Mouse (Mus musculus) intestine, postnatal 0 days (tissue): ENCODE data around the gene Prg3. TPM values are rescaled to one million over a fixed set of nuclear protein-coding genes. Genes with fewer than 3 reads are reported as not detected.
A peak's percentile ranks its signal among the peaks of the same experiment; 100 is the strongest.

Experiments used
- ATAC-seq: fragments of 200-750 bp; cut with Nextera tagmentation; 2 replicates; pipeline ENCODE4 v1.8.0; 2017; ENCODE audit warnings: mild to moderate bottlenecking, moderate TSS enrichment, moderate library complexity
- H3K27ac ChIP-seq: fragments of 300-500 bp; sonication (generic); 2 replicates; pipeline ENCODE4 v1.5.1; 2014; ENCODE audit warnings: mild to moderate bottlenecking, low read depth, low read length, moderate library complexity
- H3K27me3 ChIP-seq: fragments of 300-500 bp; sonication (generic); replicated peaks from 2 replicates; pipeline ENCODE4 v1.6.1; 2014; ENCODE audit warnings: low read length, mixed read lengths; ENCODE audit not compliant: control insufficient read depth, insufficient read depth
- H3K36me3 ChIP-seq: fragments of 300-500 bp; sonication (generic); 2 replicates; pipeline ENCODE4 v1.6.1; 2014; ENCODE audit warnings: mild to moderate bottlenecking, moderate library complexity; ENCODE audit not compliant: control insufficient read depth, insufficient read depth
- H3K4me1 ChIP-seq: fragments of 300-500 bp; sonication (generic); replicated peaks from 2 replicates; pipeline ENCODE4 v1.6.1; 2014; ENCODE audit warnings: antibody characterized with exemption, low read length, mixed read lengths; ENCODE audit not compliant: control insufficient read depth, insufficient read depth
- H3K4me2 ChIP-seq: fragments of 300-500 bp; sonication (generic); replicated peaks from 2 replicates; pipeline ENCODE4 v1.6.1; 2014; ENCODE audit warnings: low read depth, mild to moderate bottlenecking, moderate library complexity
- H3K4me3 ChIP-seq: fragments of 300-500 bp; sonication (generic); 2 replicates; pipeline ENCODE4 v1.5.1; 2014; ENCODE audit warnings: low read depth, low read length
- H3K9ac ChIP-seq: fragments of 300-500 bp; sonication (generic); 2 replicates; pipeline ENCODE4 v1.6.1; 2014; ENCODE audit warnings: mild to moderate bottlenecking, low read depth, low read length
- H3K9me3 ChIP-seq: fragments of 300-500 bp; sonication (generic); 2 replicates; pipeline ENCODE4 v1.6.1; 2016; ENCODE audit warnings: mixed run types; ENCODE audit not compliant: control insufficient read depth
- CTCF ChIP-seq: sonication (generic); IDR thresholded peaks from 2 replicates; pipeline ENCODE4 v1.5.1; 2016; ENCODE audit warnings: low read depth, mild to moderate bottlenecking, control low read depth, antibody characterized with exemption, moderate library complexity
- WGBS: fragments of 180-500 bp; shearing (Covaris S2); extraction: QIAGEN DNeasy Blood & Tissue Kit; methylation state at CpG from one replicate; pipeline ENCODE4 v1.1.7; 2014; 5-methylcytosine and 5-hydroxymethylcytosine counted together
- polyA plus RNA-seq: library from polyadenylated mRNA; unstranded; fragments of >200 nt; fragmentation: Nextera tagmentation; extraction: Ambion mirVana; gene quantifications from 2 replicates; pipeline ENCODE4 v1.2.1, GENCODE M21; 2015

Gene Prg3
- polyA plus RNA-seq, 1 experiment from 2014 or later: not detected

DNA sequence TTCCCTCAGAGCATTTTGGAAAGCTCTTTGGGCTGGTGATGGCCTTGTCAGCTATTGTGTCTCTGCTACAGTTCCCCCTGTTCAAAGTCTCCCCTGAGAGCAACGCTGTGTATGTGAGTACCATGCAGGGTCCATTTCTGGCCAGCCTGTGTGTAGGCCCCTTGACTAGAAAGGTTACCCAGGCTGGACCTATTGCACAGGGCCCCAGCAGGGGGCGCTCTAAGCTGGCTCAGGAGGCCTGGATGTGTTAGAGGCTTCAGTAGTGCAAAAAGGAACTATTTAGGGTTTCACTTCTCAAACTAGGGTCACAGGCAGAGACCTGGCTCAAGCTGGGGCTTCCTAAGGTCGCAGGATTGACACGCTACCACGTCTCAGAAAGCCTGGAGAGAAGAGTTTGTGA lies 31.7 kb upstream of the Prg3 start:
- Histone ChIP-seq H3K27me3 (no peaks in the 10 kb centered on the region), H3K27ac (no peak overlapping the region), H3K4me3 (no peak overlapping the region), H3K36me3 (peaks cover 37% of the 10 kb centered on the region), H3K4me1 (no peaks in the 10 kb centered on the region), H3K9me3 (no peaks in the 10 kb centered on the region), H3K4me2 (no peak overlapping the region), H3K9ac (no peak overlapping the region)
- TF ChIP-seq CTCF: peak; percentile 88
- peak; percentile 54; the same call in 1 of the 2 replicates for ATAC-seq
- 55% methylated on average over 5 of the region's 5 CpGs for WGBS

DNA sequence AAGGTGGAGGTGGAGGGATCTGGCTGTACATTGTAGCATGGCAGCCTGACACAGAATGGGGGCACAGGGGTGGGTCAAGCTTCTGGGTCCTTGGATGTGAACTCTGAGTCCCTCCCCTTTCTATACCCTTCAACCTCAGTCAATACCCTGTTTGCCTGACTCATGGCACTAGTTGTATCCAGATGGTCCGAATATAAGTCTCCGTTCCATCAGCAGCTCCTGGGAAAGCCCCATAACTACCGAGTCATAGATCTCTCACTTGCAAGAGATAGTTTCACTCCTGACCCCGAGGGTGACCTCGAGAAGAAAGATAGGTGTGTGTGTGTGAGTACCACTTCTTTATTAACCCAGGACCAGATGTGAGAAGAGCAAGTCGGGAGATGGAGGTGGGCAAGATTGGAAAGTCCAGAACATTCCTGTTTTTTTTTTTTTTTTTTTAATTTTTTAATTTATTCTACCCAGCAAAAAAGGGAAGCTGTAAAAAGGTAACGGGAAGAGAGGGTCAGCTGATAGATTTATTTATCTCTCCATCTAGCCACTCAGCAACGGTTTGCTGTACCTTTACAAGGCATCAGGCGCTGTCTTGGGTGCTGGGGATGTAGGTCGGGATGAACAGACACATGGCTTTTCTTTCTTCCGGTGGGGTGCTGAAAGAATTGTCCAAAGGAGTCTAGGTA lies 29.3 kb upstream of the Prg3 start:
- TF ChIP-seq CTCF: no peak
- H3K9me3 ChIP-seq: no peaks in the 10 kb centered on the region
- no peaks in the 10 kb centered on the region; the same call in 1 of the 2 replicates for H3K4me1 ChIP-seq
- H3K4me2 ChIP-seq: no peak overlapping the region
- ATAC-seq: no peak
- WGBS: 89% methylated on average over 11 of the region's 11 CpGs
- H3K27ac ChIP-seq: no peak overlapping the region
- H3K9ac ChIP-seq: no peak overlapping the region
- H3K4me3 ChIP-seq: no peak overlapping the region
- H3K27me3 ChIP-seq: no peaks in the 10 kb centered on the region
- H3K36me3 ChIP-seq: peaks cover 26% of the 10 kb centered on the region

DNA sequence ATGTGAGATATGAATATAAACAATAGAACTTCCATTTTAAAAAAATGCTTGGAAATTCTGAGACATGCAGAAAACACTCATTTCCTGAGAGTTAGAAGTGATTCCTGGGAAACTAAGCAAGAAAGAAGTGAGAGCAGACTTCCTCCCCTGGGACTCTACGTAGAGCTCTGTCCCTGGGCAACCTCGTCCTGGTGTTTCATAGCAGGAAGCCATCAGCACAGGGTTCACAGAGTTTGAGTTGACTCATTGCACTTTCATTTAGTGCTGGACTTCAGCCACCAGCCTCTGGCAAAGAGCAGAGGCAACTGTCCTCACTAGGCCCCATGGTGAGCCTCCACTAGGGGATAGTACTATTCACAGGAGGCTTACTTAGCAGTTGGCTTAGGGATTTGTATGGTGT lies 26.7 kb upstream of the Prg3 start:
- peak; percentile 49 for TF ChIP-seq CTCF
- ATAC-seq: peak; percentile 91
- Histone ChIP-seq H3K27ac (no peak overlapping the region), H3K4me3 (no peak overlapping the region), H3K9ac (no peak overlapping the region), H3K9me3 (no peaks in the 10 kb centered on the region), H3K36me3 (peaks cover 15% of the 10 kb centered on the region), H3K4me1 (no peaks in the 10 kb centered on the region; the same call in 1 of the 2 replicates), H3K4me2 (no peak overlapping the region), H3K27me3 (no peaks in the 10 kb centered on the region)
- 42% methylated on average over 2 of the region's 2 CpGs for WGBS

- no peak overlapping the region for H3K4me2 ChIP-seq
- no peaks in the 10 kb centered on the region; the same call in 1 of the 2 replicates for H3K4me1 ChIP-seq
- no peak for ATAC-seq
- H3K9me3 ChIP-seq: no peaks in the 10 kb centered on the region
- H3K9ac ChIP-seq: no peak overlapping the region
- H3K36me3 ChIP-seq: peaks cover 15% of the 10 kb centered on the region
- WGBS: 83% methylated on average over 3 of the region's 3 CpGs
- no peak for TF ChIP-seq CTCF
- H3K27me3 ChIP-seq: no peaks in the 10 kb centered on the region
- no peak overlapping the region for H3K4me3 ChIP-seq
- no peak overlapping the region for H3K27ac ChIP-seq
Observed at GRCm38 (mm10) chr2:84961901-84962300, 26.1 kb upstream of the Prg3 start.

GRCm38 (mm10) chr2:84962906-84963507 lies 25.0 kb upstream of the Prg3 start:
- no peak for TF ChIP-seq CTCF
- H3K9ac ChIP-seq: no peak overlapping the region
- H3K4me2 ChIP-seq: no peak overlapping the region
- 35% methylated on average over 6 of the region's 6 CpGs for WGBS
- no peak overlapping the region for H3K27ac ChIP-seq
- no peak overlapping the region for H3K4me3 ChIP-seq
- no peak for ATAC-seq
- no peaks in the 10 kb centered on the region for H3K9me3 ChIP-seq
- H3K4me1 ChIP-seq: no peaks in the 10 kb centered on the region; the same call in 1 of the 2 replicates
- H3K27me3 ChIP-seq: no peaks in the 10 kb centered on the region
- peaks cover 7% of the 10 kb centered on the region; the same call in 1 of the 2 replicates for H3K36me3 ChIP-seq

DNA sequence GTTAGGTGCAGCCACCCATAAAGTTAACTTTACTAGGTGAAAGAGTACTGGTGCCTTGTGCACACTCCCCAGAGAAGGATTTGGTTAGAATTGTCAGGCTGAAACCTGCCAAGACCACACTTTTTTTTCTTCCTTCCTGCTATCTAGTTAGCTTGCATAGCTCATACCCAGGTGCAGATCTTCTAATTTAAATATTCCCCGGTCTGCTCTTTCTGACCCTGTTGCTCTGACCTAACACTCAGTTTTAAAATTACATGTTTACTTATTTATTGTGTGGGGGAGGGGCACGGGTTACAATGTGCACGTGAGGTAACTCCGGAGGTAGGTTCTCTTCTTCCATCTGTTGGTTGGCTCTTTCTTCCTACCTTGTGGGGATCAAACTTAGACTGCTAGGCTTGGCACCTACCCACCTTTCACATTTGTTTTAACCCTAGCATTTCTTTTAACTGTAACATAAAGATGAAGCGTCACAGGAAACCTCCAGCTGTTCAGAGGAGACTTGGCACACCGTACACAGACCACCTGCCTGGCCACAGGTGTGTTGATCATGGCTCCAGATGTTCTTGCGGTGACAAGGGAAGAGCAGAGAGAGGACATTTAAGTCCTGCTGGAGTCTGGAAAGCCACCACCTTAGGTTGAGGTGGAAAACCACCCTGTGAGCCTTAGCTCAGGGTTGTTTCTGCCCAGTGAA lies 23.8 kb upstream of the Prg3 start:
- H3K4me1 ChIP-seq: no peaks in the 10 kb centered on the region; the same call in 1 of the 2 replicates
- H3K4me3 ChIP-seq: no peak overlapping the region
- H3K9ac ChIP-seq: no peak overlapping the region
- TF ChIP-seq CTCF: no peak
- no peaks in the 10 kb centered on the region for H3K27me3 ChIP-seq
- 83% methylated on average over 7 of the region's 7 CpGs for WGBS
- H3K36me3 ChIP-seq: no peaks in the 10 kb centered on the region
- no peak overlapping the region for H3K27ac ChIP-seq
- no peak for ATAC-seq
- H3K4me2 ChIP-seq: no peak overlapping the region
- H3K9me3 ChIP-seq: no peaks in the 10 kb centered on the region
